Mouse (Mus musculus) ES-E14 (cell line): ENCODE data around the gene Zfp811.

ENCODE experiments used
- MAFK ChIP-seq: IDR thresholded peaks from 2 replicates; pipeline ENCODE4 v1.6.1; 2014; ENCODE audit warnings: mild to moderate bottlenecking, low read depth, low read length, inconsistent platforms; ENCODE audit not compliant: insufficient read depth
- ZC3H11A ChIP-seq: IDR thresholded peaks from 2 replicates; pipeline ENCODE4 v1.6.1; 2012; ENCODE audit warnings: low read depth, mild to moderate bottlenecking, inconsistent platforms, low read length, borderline replicate concordance

DNA sequence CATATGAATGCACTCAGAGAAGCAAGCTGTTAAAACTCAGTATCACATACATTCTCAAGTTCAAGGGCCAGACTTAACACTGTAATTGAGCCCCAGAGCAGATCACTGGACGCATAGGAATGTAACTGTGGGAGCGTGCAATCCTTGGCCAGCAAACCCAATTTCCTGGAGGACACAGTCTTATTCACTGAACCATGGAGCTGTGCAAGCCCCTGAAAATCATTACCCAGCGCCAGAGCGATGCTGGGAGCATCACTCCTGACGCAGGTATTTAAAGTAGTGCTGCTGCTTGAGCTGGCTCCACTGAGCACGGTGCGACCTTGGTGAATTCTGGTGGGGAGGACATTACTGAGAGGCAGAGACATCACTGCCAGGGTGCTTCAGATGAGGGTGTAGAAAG lies 4.4 kb upstream of the Zfp811 start:
- TF ChIP-seq MAFK (no peak), ZC3H11A (no peak)
